Mouse (Mus musculus) right cerebral cortex, adult 18-20 months (tissue): Measurements from ENCODE around the gene Myo1e.
"Not testable (repeated sequence)": the region's sequence is repeated elsewhere in the genome, so short reads cannot be mapped to it uniquely, and the experiment has no call there.

Source experiments
- DNase-seq: peaks from one replicate; pipeline ENCODE4 v3.0.0; 2022; ENCODE audit warnings: mixed read lengths

Gene Myo1e

DNA sequence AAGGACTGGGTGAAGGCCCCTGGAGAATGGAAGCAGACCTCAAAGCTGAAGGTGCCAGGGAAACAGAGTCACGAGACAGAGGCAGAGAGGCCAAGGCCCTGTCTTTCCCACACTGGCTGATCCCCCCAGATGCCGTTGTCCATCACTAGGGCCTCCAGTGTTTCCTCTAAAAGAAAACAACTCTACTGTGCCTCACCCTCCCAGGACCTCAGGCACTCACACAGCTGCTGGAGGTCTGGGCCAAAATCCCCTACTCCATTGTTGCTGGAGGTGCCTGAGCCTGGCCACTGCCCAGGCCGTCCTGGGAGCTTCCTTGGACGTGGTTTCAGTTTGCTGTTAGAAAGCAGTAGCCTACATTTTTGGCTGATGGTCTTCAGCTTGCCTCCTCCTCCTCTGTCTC, 47.9 kb downstream of the Myo1e start:
- no peak for DNase-seq

DNA sequence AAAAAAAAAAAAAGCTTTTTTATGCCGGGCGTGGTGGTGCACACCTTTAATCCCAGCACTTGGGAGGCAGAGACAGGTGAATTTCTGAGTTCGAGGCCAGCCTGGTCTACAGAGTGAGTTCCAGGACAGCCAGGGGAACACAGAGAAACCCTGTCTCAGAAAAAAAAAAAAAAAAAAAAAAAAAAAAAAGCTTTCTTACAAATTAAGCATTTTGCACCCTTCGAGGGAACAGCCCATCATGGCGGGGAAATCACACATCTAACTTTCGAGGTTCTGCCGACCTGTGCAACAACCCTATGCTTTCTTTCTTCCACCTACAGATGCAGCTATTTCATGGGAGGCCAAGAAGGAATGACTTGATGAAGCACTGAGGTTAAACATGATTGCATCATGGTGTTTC, 48.9 kb downstream of the Myo1e start:
- not testable (repeated sequence) for DNase-seq

GRCm38 (mm10) chr9:70257289-70258101, 50.3 kb downstream of the Myo1e start:
- no peak for DNase-seq

- no peak for DNase-seq
These were observed 53.2 kb downstream of the Myo1e start for GRCm38 (mm10) chr9:70260324-70260841.

- DNase-seq = peak; percentile 31
These were observed 54.5 kb downstream of the Myo1e start for GRCm38 (mm10) chr9:70261646-70262045.

DNA sequence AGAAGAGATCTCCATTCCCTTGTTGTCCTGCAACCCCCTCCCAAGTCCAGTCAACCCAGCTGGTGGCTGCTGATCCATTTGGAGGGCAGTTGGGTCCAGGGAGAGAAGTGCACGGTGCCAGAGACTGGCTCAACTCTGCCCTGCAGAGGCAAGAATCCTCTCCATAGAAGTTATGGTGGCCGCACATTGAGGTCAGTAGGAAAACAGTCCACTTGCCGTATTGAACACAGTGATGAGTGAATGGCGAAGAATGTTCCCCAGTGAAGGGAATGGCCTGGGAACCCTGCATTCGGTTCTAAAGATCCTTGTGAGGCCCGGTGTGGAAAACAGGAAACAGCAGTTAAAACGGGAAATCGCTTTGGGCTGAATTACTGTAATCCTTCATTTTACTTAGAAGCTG, 56.0 kb downstream of the Myo1e start:
- DNase-seq = no peak

- DNase-seq = no peak
These were observed 56.6 kb downstream of the Myo1e start for GRCm38 (mm10) chr9:70263735-70264134.

DNA sequence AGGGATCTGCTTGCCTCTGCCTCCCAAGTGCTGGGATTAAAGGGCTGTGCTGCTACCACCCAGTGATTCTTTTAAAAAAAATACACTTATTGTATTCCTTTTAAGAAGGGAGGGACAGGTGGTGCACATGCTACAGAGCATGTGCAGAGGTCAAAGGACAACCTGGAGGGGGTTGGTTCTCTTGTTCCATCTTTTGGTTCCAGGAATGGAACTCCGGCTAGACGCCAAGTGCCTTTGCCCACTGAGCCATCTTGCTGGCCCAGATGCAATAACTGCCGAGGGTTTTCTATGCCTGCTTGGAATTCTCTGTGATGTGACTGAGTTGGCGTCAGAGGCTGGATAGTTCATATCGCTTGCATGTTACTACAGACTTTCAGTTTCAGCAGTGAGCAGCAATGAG, 58.4 kb downstream of the Myo1e start:
- DNase-seq = no peak

DNA sequence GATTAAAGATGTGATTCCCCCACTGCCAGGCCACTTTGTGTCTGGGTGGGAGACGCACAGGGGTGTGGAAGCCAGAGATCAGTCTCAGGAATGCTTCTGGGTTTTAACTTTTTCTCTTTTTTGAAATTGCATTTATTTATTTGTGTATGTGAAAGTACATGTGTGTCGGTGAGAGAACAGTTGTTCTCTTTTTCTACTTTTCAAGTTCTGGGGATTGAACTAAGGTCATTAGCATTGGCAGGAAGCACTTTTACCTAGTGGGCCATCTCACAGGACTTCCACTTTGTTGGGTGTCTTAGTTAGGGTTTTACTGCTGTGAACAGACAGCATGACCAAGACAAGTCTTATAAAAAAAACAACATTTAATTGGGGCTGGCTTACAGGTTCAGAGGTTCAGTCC, 59.0 kb downstream of the Myo1e start:
- DNase-seq = no peak

DNA sequence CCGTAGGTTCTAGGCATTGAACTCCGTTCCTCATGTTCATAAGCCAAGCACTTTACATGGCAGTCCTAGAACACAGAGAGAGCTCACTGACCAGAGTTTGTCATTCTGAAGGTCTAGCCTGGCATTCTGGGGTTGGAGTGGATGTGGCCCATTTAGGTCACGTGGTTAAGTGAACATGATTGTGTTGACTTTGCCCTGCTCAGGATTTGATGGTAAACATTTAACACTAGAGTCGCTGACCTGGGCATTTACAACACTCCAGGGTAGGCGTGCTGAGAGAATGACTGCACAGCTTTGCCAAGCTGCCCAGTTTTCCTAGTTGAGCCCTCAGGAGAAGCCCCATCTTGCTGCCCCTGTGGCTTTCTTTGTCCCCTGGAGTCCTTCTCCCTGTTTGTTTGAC, 60.0 kb downstream of the Myo1e start:
- DNase-seq = no peak

GRCm38 (mm10) chr9:70269349-70269748, 62.2 kb downstream of the Myo1e start:
- peak; percentile 16 for DNase-seq

DNA sequence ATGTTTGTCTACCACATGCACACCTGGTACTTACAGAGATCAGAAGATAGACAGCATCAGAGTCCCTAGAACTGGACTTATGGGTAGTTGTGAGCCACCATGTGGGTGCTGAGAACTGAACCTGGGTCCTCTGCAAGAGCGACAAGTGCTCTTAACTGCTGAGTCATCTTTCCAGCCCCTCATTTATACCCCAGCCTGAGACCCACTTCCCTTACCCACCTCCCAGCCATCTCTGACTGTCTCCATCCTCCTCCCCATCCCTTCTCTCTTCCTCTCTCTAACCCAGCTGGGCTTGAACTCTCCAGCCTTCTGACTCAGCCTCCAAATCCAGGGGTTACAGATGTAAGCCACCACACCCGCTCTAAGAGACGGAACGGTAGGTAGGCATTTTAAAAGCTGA, 63.3 kb downstream of the Myo1e start:
- no peak for DNase-seq

DNA sequence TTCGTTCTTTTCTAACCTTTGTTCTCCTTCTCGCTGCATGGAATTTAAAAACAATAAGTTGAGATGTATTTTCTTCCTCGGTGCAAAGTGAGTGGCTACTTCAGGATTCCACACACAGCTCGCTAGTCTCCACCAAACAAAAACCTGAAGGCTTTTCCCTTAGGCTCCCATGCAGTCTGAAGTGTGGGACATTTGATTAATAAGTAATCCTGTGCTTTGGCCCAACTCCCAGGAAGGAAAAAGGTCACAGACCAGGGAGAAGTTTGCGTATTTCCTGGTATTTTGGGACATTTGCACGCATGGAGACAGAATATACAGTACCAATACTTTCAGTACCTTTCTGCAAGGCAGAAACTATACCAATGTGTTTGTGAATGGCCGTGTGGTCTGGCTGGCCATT, 64.0 kb downstream of the Myo1e start:
- no peak for DNase-seq

DNA sequence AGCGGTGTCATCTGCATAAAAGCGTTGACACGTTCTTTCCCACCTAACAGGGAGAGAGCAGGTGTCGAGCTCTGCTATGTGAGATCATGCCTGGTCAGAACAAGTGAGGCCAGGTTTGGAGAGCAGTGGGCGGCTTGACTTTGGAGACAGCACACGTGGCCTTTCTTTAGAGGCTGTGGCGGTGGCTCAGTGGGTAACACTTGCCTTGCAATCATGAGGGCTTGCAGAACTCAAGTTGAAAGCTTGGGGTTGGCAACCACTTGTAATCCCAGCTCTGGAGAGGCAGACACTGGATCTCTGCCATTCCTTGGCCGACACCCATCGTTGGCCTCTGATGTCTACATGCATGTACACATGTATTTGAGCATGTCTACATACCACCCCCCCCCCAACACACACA, 64.5 kb downstream of the Myo1e start:
- no peak for DNase-seq

DNA sequence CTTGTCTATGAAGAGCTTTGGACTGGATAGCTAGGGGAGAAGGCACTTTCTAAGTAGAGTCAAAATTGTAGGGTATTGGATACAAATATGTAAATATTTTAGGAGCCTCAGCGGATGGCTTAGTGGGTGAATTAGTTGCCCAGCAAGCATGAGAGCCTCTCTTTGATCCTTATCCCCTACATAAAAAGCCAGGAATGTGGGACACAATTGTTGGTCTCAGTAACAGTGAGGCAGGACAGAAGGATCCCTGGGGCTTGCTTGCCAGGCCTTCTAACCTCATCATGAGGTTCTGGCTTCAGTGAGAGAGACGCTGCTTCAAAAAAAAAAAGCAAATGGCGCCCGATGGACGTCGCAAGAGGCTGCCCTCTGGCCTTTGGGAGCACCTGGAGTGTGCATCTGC, 66.9 kb downstream of the Myo1e start:
- DNase-seq = no peak

DNA sequence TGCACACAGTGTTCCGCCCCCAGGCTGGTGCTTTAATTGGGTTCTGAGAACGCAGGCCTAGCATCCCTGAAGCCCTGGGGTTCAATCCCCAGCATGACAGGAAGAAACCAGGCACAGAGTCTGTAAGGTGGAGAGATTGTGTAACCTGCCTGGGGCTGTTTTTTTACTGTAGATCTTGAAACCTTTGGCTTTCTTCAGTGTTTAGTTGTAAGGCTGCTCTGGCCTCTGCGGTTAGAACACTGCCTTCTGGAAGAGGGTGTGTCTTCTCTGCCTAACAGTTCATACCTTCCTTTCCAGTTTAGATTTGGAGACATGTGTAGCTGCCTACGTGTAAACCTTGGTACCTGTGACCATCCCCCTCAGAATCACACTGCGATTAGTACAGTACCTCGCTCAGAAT, 67.3 kb downstream of the Myo1e start:
- DNase-seq = no peak

DNA sequence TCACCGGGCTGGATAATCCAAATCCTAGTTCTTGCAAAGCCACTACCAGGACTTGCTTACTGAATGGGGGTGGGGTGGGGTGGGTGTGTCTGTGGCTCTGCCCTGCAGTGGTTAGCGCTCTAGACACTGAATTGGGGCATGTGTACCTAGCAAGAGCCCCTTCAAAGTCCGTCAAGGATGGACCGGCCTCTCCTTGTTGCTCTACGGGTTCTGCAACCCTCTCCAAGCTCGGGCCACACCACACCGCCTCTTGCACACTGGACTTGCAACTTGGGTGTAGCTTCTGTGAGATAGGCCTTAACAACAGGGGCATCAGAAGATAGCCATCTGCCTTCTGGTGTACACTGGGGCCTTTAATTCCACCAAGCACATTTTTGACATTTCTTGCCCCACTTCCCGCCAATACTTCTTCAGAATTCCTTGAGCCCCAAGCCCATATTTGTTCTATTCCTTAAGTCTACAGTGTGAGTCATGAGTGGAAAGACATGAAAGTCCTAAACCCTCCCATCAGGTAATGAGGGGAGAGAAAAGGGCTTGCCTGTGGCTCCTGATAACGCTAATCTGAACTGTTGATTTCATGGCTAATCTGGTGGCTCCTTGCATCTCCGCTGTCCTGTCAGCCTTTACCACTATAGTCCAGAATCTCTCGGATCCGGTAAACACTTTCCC, 67.9 kb downstream of the Myo1e start:
- DNase-seq = no peak

DNA sequence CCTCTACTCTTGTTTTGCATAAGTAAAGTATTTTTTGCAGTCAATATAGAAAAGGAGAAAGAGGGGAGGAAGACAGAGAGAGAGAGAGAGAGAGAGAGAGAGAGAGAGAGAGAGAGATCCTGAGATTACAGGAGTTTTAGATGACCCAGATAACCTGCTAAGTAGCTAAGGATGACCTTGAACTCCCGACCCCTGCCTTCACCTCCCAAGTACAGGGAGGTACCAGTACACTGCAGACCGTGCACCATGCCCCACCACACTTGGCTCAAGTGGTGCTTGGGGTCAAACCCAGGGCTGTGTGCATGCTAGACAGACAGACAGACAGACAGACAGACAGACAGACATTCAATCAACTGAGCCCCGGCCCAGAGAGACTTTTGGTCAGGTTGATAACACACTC, 69.9 kb downstream of the Myo1e start:
- no peak for DNase-seq

DNA sequence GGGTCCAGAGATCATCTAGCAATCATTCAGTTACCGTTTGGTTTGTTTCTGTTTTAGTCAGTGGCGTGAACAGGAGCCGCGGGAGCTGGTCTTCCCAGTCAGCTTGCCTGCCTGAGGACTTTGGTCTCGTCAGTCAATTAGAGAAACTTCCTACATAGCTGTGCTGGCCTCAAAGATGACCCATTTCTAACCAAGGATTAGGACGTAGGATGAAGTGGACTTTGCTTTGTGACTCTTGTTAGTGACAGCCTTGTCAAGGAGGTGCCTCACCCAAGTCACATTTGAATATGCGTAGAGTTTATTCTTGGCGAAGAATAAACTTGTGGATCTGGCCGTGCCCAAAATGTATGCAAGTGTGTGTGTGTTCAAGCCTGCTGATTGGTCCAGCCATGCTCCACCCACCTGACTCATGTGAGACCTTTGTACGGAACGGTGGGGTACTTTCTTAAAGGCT, 70.4 kb downstream of the Myo1e start:
- no peak for DNase-seq

DNA sequence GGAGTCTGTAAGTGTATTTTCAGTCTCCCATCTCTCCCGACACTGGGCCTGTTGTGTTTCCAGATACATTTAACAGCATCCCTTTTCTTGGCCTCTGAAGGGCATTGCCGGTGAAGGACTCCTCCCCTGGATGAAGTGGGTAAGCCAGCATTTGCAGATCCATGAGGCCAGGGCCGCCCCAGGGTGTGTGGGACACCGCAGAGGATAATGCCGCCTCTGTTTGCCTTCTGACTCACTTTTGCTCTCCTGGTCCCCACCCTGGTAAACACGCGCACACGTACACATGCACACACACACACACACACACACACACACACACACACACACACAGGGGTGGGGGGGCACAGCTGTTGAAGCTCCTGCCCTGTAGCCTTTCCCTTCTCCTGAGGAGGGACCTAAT, 74.3 kb downstream of the Myo1e start:
- no peak for DNase-seq

DNA sequence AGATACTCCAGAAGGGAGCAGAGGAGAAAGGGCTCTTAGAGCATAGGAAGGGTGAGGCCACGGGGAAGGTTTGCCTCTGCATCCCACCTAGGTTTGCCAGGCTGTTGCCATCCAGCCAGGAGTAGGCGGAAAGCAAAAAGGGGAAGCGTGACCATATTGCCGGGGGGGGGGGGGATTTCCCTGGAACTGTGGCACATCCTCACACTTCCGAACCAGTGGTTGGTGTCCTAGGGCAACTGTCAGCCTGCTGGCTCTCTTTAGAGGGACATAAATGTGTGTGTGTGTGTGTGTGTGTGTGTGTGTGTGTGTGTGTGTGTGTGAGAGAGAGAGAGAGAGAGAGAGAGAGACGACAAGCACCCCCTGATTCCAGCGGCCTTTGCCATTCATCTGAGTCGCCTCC, 75.0 kb downstream of the Myo1e start:
- no peak for DNase-seq

- no peak for DNase-seq
These were observed 76.0 kb downstream of the Myo1e start for GRCm38 (mm10) chr9:70283151-70283550.

GRCm38 (mm10) chr9:70284584-70285140, 77.5 kb downstream of the Myo1e start:
- peak; percentile 57 for DNase-seq

DNA sequence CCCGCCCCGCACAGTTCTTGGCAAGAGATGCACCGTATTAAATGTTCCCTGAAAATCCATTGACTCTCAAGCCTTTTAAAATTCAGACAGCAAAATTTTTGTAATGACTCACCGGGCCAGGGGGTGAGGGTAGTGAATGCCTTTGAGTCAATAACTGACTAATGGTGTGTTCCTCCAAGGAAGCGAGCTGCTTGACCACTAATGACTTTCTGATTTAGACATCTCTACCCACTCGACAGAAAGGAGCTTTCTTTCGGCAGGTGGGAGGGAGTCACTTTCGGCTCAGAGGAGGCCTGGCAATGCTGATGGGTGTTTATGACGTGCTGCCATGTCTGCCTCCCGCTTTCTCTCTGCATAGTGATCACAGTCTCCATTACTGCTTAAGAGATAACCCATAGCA, 83.6 kb downstream of the Myo1e start:
- DNase-seq = peak; percentile 8
